Mouse (Mus musculus) liver (tissue): ENCODE measurements around the gene Zbtb8a.
A peak's percentile ranks its signal among the peaks of the same experiment; 100 is the strongest.
"Not testable (repeated sequence)": the region's sequence is repeated elsewhere in the genome, so short reads cannot be mapped to it uniquely, and the experiment has no call there.

Source experiments
- DNase-seq: peaks from one replicate; pipeline ENCODE4 v3.0.0-alpha.2; 2020; ENCODE audit warnings: mixed read lengths

Gene Zbtb8a

GRCm38 (mm10) chr4:129377601-129378390, at the start of gene Zbtb8a:
TSS of gene Zbtb8a (minus strand) at chr4:129378116.
- DNase-seq = peak; percentile 50

- no peak for DNase-seq
Observed at GRCm38 (mm10) chr4:129418321-129418720, 40.4 kb upstream of the Zbtb8a start.

- DNase-seq = peak; percentile 68
Observed at GRCm38 (mm10) chr4:129416478-129416877, 38.6 kb upstream of the Zbtb8a start.

GRCm38 (mm10) chr4:129415892-129416291, 38.0 kb upstream of the Zbtb8a start:
- DNase-seq = peak; percentile 30

GRCm38 (mm10) chr4:129410991-129411390, 33.1 kb upstream of the Zbtb8a start:
- DNase-seq = no peak

- DNase-seq = not testable (repeated sequence)
Observed at GRCm38 (mm10) chr4:129410532-129410931, 32.6 kb upstream of the Zbtb8a start.

- peak; percentile 71 for DNase-seq
Observed at GRCm38 (mm10) chr4:129406447-129406846, 28.5 kb upstream of the Zbtb8a start.

- no peak for DNase-seq
Observed at GRCm38 (mm10) chr4:129399813-129400212, 21.9 kb upstream of the Zbtb8a start.

GRCm38 (mm10) chr4:129396960-129397359, 19.0 kb upstream of the Zbtb8a start:
- DNase-seq = no peak

- no peak for DNase-seq
Observed at GRCm38 (mm10) chr4:129394089-129394870, 16.4 kb upstream of the Zbtb8a start.

GRCm38 (mm10) chr4:129390936-129391557, 13.1 kb upstream of the Zbtb8a start:
- DNase-seq = no peak

- no peak for DNase-seq
Observed at GRCm38 (mm10) chr4:129390216-129390743, 12.4 kb upstream of the Zbtb8a start.

- DNase-seq = no peak
Observed at GRCm38 (mm10) chr4:129388404-129388803, 10.5 kb upstream of the Zbtb8a start.

GRCm38 (mm10) chr4:129386989-129387388, 9.1 kb upstream of the Zbtb8a start:
- peak; percentile 15 for DNase-seq

GRCm38 (mm10) chr4:129386269-129386946, 8.5 kb upstream of the Zbtb8a start:
- peak; percentile 66 for DNase-seq

- no peak for DNase-seq
Observed at GRCm38 (mm10) chr4:129385685-129386084, 7.8 kb upstream of the Zbtb8a start.

GRCm38 (mm10) chr4:129384440-129384839, 6.5 kb upstream of the Zbtb8a start:
- no peak for DNase-seq

GRCm38 (mm10) chr4:129383586-129383985, 5.7 kb upstream of the Zbtb8a start:
- DNase-seq = no peak

- no peak for DNase-seq
Observed at GRCm38 (mm10) chr4:129382488-129382887, 4.6 kb upstream of the Zbtb8a start.

- no peak for DNase-seq
Observed at GRCm38 (mm10) chr4:129382029-129382428, 4.1 kb upstream of the Zbtb8a start.

- DNase-seq = no peak
Observed at GRCm38 (mm10) chr4:129381148-129381547, 3.2 kb upstream of the Zbtb8a start.

GRCm38 (mm10) chr4:129379805-129380204, 1.9 kb upstream of the Zbtb8a start:
- DNase-seq = no peak
